Mouse (Mus musculus): Measurements from ENCODE around the gene Acyp2. TPM values are rescaled to one million over a fixed set of nuclear protein-coding genes. Genes with fewer than 3 reads are reported as not detected.
A peak's percentile ranks its signal among the peaks of the same experiment; 100 is the strongest.

Acyp2 gene
- polyA plus RNA-seq (2015; fragmentation: Nextera tagmentation; extraction: Ambion mirVana): 9.6 and 9.8 TPM in 2 replicates

- Histone ChIP-seq H3K4me2 (peak within 1 kb of the TSS; percentile 64), H3K27ac (peak within 1 kb of the TSS; percentile 85), H3K4me3 (peak within 1 kb of the TSS; percentile 62), H3K36me3 (no peaks in the 10 kb centered on the region), H3K27me3 (no peaks in the 10 kb centered on the region), H3K9me3 (no peaks in the 10 kb centered on the region), H3K9ac (peak within 1 kb of the TSS; percentile 60), H3K4me1 (no peaks in the 10 kb centered on the region)
- peak; percentile 90 for ATAC-seq (ENCODE audit: insufficient number of reproducible peaks, low FRiP score, low TSS enrichment, low read depth)
- WGBS: under 1% methylated on average over 40 of the region's 40 CpGs
Measured at GRCm38 (mm10) chr11:30649001-30649637, at the start of gene Acyp2. Gene Acyp2 (minus strand): TSS chr11:30649587.

GRCm38 (mm10) chr11:30689421-30689820, 40.0 kb upstream of the Acyp2 start:
- ATAC-seq (ENCODE audit: insufficient number of reproducible peaks, low FRiP score, low TSS enrichment, low read depth): no peak
- H3K36me3 ChIP-seq: no peaks in the 10 kb centered on the region
- no peak overlapping the region for H3K4me2 ChIP-seq
- no peaks in the 10 kb centered on the region for H3K4me1 ChIP-seq
- 75% methylated on average over 1 of the region's 1 CpGs for WGBS
- no peak overlapping the region for H3K9ac ChIP-seq
- H3K27me3 ChIP-seq: no peaks in the 10 kb centered on the region
- no peak overlapping the region for H3K27ac ChIP-seq
- no peaks in the 10 kb centered on the region for H3K9me3 ChIP-seq
- no peak overlapping the region for H3K4me3 ChIP-seq

GRCm38 (mm10) chr11:30676086-30676485, 26.7 kb upstream of the Acyp2 start:
- Histone ChIP-seq H3K9ac (no peak overlapping the region), H3K27ac (no peak overlapping the region), H3K9me3 (no peaks in the 10 kb centered on the region), H3K4me1 (no peaks in the 10 kb centered on the region), H3K36me3 (no peaks in the 10 kb centered on the region), H3K27me3 (no peaks in the 10 kb centered on the region), H3K4me3 (no peak overlapping the region), H3K4me2 (no peak overlapping the region)
- WGBS: 86% methylated on average over 1 of the region's 1 CpGs
- no peak for ATAC-seq (ENCODE audit: insufficient number of reproducible peaks, low FRiP score, low TSS enrichment, low read depth)

GRCm38 (mm10) chr11:30672719-30673118, 23.3 kb upstream of the Acyp2 start:
- Histone ChIP-seq H3K9ac (no peak overlapping the region), H3K4me2 (no peak overlapping the region), H3K4me1 (no peaks in the 10 kb centered on the region), H3K27me3 (no peaks in the 10 kb centered on the region), H3K36me3 (no peaks in the 10 kb centered on the region), H3K4me3 (no peak overlapping the region), H3K27ac (no peak overlapping the region), H3K9me3 (no peaks in the 10 kb centered on the region)
- WGBS: 33% methylated on average over 1 of the region's 1 CpGs
- ATAC-seq (ENCODE audit: insufficient number of reproducible peaks, low FRiP score, low TSS enrichment, low read depth): no peak

- no peak overlapping the region for H3K27ac ChIP-seq
- ATAC-seq (ENCODE audit: insufficient number of reproducible peaks, low FRiP score, low TSS enrichment, low read depth): no peak
- no peak overlapping the region for H3K4me3 ChIP-seq
Measured at GRCm38 (mm10) chr11:30663001-30663400, 13.6 kb upstream of the Acyp2 start.

GRCm38 (mm10) chr11:30662591-30662990, 13.2 kb upstream of the Acyp2 start:
- H3K27me3 ChIP-seq: no peaks in the 10 kb centered on the region
- no peak for ATAC-seq (ENCODE audit: insufficient number of reproducible peaks, low FRiP score, low TSS enrichment, low read depth)
- H3K9ac ChIP-seq: no peak overlapping the region
- H3K36me3 ChIP-seq: no peaks in the 10 kb centered on the region
- H3K27ac ChIP-seq: no peak overlapping the region
- H3K4me3 ChIP-seq: no peak overlapping the region
- H3K4me2 ChIP-seq: no peak overlapping the region
- no peaks in the 10 kb centered on the region for H3K4me1 ChIP-seq
- no peaks in the 10 kb centered on the region for H3K9me3 ChIP-seq
- WGBS: 89% methylated on average over 2 of the region's 2 CpGs

More at GRCm38 (mm10) chr11:30663001-30663400, 13.6 kb upstream of the Acyp2 start:
- Histone ChIP-seq H3K9ac (no peak overlapping the region), H3K27me3 (no peaks in the 10 kb centered on the region), H3K4me1 (no peaks in the 10 kb centered on the region), H3K4me2 (no peak overlapping the region), H3K9me3 (no peaks in the 10 kb centered on the region), H3K36me3 (no peaks in the 10 kb centered on the region)
- WGBS: 82% methylated on average over 3 of the region's 3 CpGs

GRCm38 (mm10) chr11:30657069-30657468, 7.7 kb upstream of the Acyp2 start:
- ATAC-seq (ENCODE audit: insufficient number of reproducible peaks, low FRiP score, low TSS enrichment, low read depth): no peak
- WGBS: 28% methylated on average over 2 of the region's 2 CpGs

GRCm38 (mm10) chr11:30656060-30656459, 6.7 kb upstream of the Acyp2 start:
- Histone ChIP-seq H3K27ac (no peak overlapping the region), H3K9me3 (no peaks in the 10 kb centered on the region), H3K36me3 (no peaks in the 10 kb centered on the region), H3K4me3 (no peak overlapping the region), H3K4me1 (no peaks in the 10 kb centered on the region), H3K4me2 (no peak overlapping the region), H3K9ac (no peak overlapping the region), H3K27me3 (no peaks in the 10 kb centered on the region)
- WGBS: 79% methylated on average over 4 of the region's 4 CpGs
- no peak for ATAC-seq (ENCODE audit: insufficient number of reproducible peaks, low FRiP score, low TSS enrichment, low read depth)

More at GRCm38 (mm10) chr11:30657069-30657468, 7.7 kb upstream of the Acyp2 start:
- H3K9me3 ChIP-seq: no peaks in the 10 kb centered on the region
- no peaks in the 10 kb centered on the region for H3K36me3 ChIP-seq
- no peaks in the 10 kb centered on the region for H3K4me1 ChIP-seq
- no peak overlapping the region for H3K4me2 ChIP-seq
- H3K27ac ChIP-seq: no peak overlapping the region
- no peak overlapping the region for H3K9ac ChIP-seq
- no peaks in the 10 kb centered on the region for H3K27me3 ChIP-seq
- no peak overlapping the region for H3K4me3 ChIP-seq

GRCm38 (mm10) chr11:30650416-30650815, 1.0 kb upstream of the Acyp2 start:
- H3K9ac ChIP-seq: no peak overlapping the region
- no peak overlapping the region for H3K4me2 ChIP-seq
- 76% methylated on average over 1 of the region's 1 CpGs for WGBS

GRCm38 (mm10) chr11:30635674-30636073, 13.7 kb downstream of the Acyp2 start:
- no peaks in the 10 kb centered on the region for H3K36me3 ChIP-seq
- WGBS: 83% methylated on average over 1 of the region's 1 CpGs

More at GRCm38 (mm10) chr11:30650416-30650815, 1.0 kb upstream of the Acyp2 start:
- Histone ChIP-seq H3K27me3 (no peaks in the 10 kb centered on the region), H3K4me3 (no peak overlapping the region), H3K36me3 (no peaks in the 10 kb centered on the region), H3K9me3 (no peaks in the 10 kb centered on the region), H3K4me1 (no peaks in the 10 kb centered on the region), H3K27ac (no peak overlapping the region)
- no peak for ATAC-seq (ENCODE audit: insufficient number of reproducible peaks, low FRiP score, low TSS enrichment, low read depth)

GRCm38 (mm10) chr11:30630514-30630913, 18.9 kb downstream of the Acyp2 start:
- no peaks in the 10 kb centered on the region for H3K4me1 ChIP-seq
- H3K36me3 ChIP-seq: no peaks in the 10 kb centered on the region
- no peak overlapping the region for H3K9ac ChIP-seq
- H3K27ac ChIP-seq: no peak overlapping the region
- H3K4me2 ChIP-seq: no peak overlapping the region
- 75% methylated on average over 6 of the region's 6 CpGs for WGBS
- H3K27me3 ChIP-seq: no peaks in the 10 kb centered on the region
- no peaks in the 10 kb centered on the region for H3K9me3 ChIP-seq
- H3K4me3 ChIP-seq: no peak overlapping the region
- ATAC-seq (ENCODE audit: insufficient number of reproducible peaks, low FRiP score, low TSS enrichment, low read depth): no peak

More at GRCm38 (mm10) chr11:30635674-30636073, 13.7 kb downstream of the Acyp2 start:
- H3K9me3 ChIP-seq: no peaks in the 10 kb centered on the region
- H3K4me3 ChIP-seq: no peak overlapping the region
- no peak for ATAC-seq (ENCODE audit: insufficient number of reproducible peaks, low FRiP score, low TSS enrichment, low read depth)
- no peak overlapping the region for H3K27ac ChIP-seq
- H3K9ac ChIP-seq: no peak overlapping the region
- no peak overlapping the region for H3K4me2 ChIP-seq
- H3K27me3 ChIP-seq: no peaks in the 10 kb centered on the region
- H3K4me1 ChIP-seq: no peaks in the 10 kb centered on the region

GRCm38 (mm10) chr11:30623218-30623617, 26.2 kb downstream of the Acyp2 start:
- H3K9me3 ChIP-seq: no peaks in the 10 kb centered on the region
- H3K36me3 ChIP-seq: no peaks in the 10 kb centered on the region
- no peak overlapping the region for H3K4me3 ChIP-seq
- H3K9ac ChIP-seq: no peak overlapping the region
- no peaks in the 10 kb centered on the region for H3K27me3 ChIP-seq
- H3K4me1 ChIP-seq: no peaks in the 10 kb centered on the region
- WGBS: 82% methylated on average over 2 of the region's 2 CpGs
- no peak overlapping the region for H3K4me2 ChIP-seq
- no peak for ATAC-seq (ENCODE audit: insufficient number of reproducible peaks, low FRiP score, low TSS enrichment, low read depth)
- H3K27ac ChIP-seq: no peak overlapping the region
